Mouse (Mus musculus): Measurements from ENCODE around the gene Anxa11.
"Not testable (repeated sequence)": the region's sequence is repeated elsewhere in the genome, so short reads cannot be mapped to it uniquely, and the experiment has no call there.

The Anxa11 gene

GRCm38 (mm10) chr14:25841579-25841978 is 377 bp upstream of the Anxa11 start:
- no peak for DNase-seq (ENCODE audit: low read depth, low spot score)

GRCm38 (mm10) chr14:25842688-25843003 is 690 bp downstream of the Anxa11 start:
- DNase-seq (ENCODE audit: low read depth, low spot score) = no peak

DNA sequence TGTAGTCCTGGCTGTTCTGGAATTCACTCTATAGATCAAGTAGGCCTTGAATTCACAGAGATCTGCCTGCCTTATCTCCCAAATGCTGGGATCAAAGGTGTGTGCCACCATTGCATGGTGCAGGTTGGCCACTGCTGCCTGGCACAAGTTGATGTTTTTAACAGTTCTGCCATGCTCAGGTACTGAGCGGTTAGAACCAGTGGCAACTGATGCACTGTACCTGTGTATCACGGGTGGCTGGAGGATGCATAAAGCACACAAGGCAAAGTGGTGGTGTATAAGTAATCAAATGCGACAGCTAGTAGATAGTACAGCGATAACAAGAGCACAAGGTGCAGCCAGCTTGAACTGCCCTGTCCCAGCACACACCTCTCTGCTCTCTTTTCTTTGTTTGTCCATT is 2.4 kb downstream of the Anxa11 start:
- no peak for DNase-seq (ENCODE audit: low read depth, low spot score)

GRCm38 (mm10) chr14:25845832-25846383 is 4.0 kb downstream of the Anxa11 start:
- DNase-seq (ENCODE audit: low read depth, low spot score) = no peak

DNA sequence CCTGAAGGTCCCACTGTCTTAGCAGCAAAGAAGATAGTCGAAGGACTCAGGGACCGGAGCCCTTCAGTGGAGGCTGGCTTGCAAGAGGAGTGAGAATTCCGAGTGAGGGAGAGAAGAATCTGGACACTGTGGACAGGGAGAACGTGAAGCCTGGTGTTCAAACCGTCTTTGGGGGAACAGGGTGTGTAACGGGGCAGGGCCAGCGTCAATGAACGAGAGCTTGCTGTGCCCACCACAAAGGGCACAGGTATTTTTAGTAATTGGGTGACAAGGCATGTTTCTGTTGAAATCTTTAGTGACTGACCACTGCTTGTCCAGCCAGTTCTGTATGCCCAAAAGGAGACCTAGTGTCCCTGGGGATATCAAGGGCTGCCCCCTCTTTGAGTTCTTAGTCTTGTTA is 4.6 kb downstream of the Anxa11 start:
- DNase-seq (ENCODE audit: low read depth, low spot score) = no peak

- DNase-seq (ENCODE audit: low read depth, low spot score) = no peak
These were observed 5.7 kb downstream of the Anxa11 start for GRCm38 (mm10) chr14:25847660-25848059.

DNA sequence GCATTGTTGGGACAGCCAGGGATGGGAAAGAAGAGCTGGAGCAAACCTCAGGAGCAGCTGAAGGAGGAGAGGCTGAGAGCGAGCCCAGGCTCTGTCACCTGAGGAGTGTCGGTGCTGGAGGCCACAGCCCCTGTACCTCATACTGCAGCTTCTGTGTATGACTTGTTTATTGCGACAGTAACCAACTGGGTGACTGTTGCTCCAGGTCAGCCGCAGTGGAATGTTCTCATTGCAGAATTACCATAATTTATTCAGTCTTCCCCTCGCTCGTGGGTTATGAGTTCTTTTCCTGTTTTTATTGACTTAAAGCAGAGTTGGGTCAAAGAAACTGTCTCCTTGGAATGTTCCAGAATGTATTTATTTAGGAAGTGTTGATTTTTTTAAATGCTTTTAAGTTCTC is 6.3 kb downstream of the Anxa11 start:
- DNase-seq (ENCODE audit: low read depth, low spot score) = no peak

DNA sequence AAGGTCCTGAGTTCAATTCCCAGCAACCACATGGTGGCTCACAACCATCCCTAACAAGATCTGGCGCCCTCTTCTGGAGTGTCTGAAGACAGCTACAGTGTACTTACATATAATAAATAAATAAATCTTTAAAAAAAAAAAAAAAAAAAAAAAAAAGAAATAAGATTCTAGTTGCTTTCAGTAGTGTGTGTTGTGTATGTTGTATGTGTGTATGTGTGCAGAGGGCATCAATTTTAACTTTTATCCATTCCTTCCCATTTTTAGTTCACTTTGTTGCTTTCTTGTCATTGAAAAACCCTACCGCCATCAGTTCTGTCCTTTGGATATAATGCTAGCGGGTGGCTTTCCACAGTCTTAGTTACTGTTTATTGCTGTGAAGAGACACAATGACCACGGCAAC is 6.8 kb downstream of the Anxa11 start:
- DNase-seq (ENCODE audit: low read depth, low spot score) = not testable (repeated sequence)

- DNase-seq (ENCODE audit: low read depth, low spot score) = no peak
These were observed 8.5 kb downstream of the Anxa11 start for GRCm38 (mm10) chr14:25850433-25850832.

DNA sequence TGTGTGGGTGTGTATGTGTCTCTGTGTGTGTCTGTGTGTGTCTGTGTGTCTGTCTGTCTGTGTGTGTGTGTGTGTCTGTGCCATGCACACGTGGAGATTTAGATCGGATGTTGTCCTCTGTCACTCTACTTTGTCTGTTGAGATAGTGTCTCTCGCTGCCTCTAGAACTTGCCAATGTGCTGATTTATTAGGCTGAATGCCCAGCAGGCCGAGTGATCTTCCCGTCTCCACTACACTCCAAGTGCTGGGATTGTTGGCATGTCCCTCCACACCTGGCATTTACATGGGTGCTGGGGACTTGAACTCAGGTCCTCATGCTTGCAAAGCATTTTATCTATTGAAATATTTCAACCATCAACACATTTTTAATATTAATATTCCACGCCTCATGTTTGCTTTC is 9.2 kb downstream of the Anxa11 start:
- no peak for DNase-seq (ENCODE audit: low read depth, low spot score)

GRCm38 (mm10) chr14:25852121-25852561 is 10.2 kb downstream of the Anxa11 start:
- DNase-seq (ENCODE audit: low read depth, low spot score) = no peak

DNA sequence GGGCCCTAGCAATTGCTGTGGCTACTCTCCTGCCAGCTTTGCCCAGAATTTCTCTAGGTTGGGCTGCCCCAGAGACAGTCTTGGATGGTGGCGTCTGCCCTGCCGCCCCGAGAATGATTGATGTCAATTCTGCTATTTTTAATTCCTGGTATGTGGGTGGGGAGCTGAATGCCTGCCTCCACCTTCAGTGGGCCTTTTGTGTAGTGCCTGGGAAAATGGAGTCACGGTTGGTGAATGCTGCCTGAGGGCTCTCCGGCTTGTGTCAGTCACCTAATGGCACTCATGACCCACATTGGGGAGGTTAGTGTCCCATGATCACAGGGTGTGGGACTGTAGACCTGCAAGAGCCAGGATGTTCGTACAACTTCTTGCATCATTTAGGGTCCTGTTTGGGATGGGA is 11.3 kb downstream of the Anxa11 start:
- no peak for DNase-seq (ENCODE audit: low read depth, low spot score)

- no peak for DNase-seq (ENCODE audit: low read depth, low spot score)
These were observed 11.9 kb downstream of the Anxa11 start for GRCm38 (mm10) chr14:25853717-25854452.

DNA sequence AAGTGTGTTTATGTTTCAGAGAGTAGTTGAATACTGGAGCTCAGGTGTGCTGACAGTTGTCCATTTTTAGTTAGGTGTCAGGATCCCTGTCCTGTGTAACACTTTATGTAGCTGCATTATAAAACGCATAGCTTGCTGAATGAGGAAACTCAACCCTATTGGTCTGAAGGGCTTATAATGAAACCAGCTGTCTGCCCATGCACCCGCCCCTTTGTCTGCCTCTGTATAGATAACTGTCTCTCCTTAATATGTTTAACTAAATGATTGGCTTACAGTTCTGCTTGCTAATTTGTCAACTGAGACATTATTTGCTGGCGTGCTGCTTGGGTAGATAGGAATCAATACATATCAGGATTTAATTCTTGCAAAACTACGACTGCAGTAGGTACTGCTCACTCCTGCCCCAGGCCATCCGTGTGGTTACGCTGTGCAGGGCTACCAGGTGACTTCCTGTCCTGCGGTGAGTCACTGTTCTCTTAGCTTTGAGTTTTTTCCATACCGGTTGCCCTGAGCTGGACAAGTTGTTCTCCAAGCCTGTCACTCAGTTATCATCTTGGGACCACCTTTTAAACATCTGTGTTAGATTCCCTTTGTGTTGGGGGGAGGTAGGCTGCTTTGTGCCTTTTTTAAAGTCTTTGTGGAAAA is 13.4 kb downstream of the Anxa11 start:
- DNase-seq (ENCODE audit: low read depth, low spot score) = no peak

GRCm38 (mm10) chr14:25857168-25857621 is 15.2 kb downstream of the Anxa11 start:
- no peak for DNase-seq (ENCODE audit: low read depth, low spot score)

DNA sequence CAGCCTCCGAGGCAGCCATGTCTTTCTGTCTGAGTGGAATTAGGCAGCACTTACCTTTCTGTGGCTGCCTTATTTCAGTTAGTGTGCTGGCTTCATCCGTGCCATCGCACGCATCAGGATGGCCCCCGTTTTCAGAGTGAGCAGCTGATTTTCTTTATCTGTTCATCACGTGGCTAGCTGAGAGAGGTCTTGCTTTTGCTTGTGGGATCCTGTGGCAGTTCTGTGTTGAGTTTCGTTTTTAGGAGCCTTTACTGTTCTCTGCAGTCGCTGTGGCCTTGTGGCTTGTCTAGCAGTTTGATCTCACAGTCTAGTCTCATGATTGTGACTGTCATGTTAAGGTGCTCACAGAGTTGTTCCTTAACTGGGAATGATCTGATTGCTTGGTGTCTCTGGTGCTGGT is 16.0 kb downstream of the Anxa11 start:
- no peak for DNase-seq (ENCODE audit: low read depth, low spot score)

GRCm38 (mm10) chr14:25861771-25862530 is 20.0 kb downstream of the Anxa11 start:
- no peak for DNase-seq (ENCODE audit: low read depth, low spot score)

DNA sequence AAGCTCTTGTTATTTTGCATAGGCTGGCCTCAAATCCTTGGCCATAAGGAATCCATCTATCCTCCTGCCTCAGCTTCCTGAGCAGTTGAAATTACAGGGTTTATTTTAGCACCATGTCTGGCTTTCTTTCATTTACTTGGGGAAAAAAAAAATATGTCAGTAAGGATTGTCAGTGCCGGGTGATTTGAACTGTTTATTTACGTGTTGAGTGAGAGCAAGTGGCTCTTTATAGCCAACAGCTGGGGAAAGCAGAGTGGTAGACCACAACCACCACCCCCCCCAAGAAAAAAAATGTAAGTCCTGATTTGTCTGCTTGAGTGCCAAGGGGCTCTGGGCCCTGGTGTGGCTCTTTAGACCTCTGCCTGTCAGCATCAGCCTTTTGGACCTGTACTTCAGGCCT is 21.8 kb downstream of the Anxa11 start:
- DNase-seq (ENCODE audit: low read depth, low spot score) = no peak

GRCm38 (mm10) chr14:25865251-25865650 is 23.3 kb downstream of the Anxa11 start:
- DNase-seq (ENCODE audit: low read depth, low spot score) = no peak

DNA sequence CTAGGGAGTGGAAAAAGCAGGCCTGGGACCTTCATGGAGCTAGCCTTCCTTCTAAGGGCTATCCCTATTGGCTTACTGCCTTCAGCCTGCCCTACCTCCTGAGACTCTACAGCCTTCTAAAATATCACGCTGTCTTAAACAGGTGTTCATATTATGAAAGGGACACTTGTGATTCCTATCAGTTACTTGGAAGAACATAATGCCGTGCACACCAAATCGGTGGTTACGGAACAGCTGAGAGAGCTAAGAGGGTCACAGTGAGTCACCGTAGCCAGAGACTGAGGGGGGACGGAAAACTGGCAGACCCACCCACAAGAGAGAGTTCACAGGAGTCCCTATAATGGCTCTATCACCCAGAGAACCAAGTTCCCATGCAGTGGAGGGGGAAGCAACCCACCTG is 24.4 kb downstream of the Anxa11 start:
- DNase-seq (ENCODE audit: low read depth, low spot score) = no peak

- DNase-seq (ENCODE audit: low read depth, low spot score) = no peak
These were observed 24.9 kb downstream of the Anxa11 start for GRCm38 (mm10) chr14:25866832-25867231.

DNA sequence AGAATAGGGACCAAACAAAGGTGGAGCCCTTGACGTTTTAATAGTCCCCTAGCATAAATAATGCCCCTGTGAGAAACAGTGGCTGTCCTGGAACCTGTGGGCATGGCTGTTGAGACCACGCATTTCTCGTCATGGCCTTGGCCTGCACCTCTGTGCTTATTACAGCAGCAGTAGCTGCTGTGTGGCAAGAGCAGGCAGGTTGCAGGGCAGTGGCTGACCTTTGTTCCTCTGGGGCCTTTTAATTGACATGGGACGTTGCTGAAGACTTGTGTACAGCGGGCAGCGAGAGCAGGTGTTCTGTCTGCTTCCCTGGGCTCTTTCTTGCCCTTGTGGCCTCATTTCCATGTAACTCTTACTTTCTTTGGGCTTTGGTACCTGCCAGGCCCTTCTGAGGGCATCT is 25.9 kb downstream of the Anxa11 start:
- DNase-seq (ENCODE audit: low read depth, low spot score) = no peak
